Mouse (Mus musculus): ENCODE results near the gene Ssh1.
A peak's percentile ranks its signal among the peaks of the same experiment; 100 is the strongest.

Gene Ssh1

DNA sequence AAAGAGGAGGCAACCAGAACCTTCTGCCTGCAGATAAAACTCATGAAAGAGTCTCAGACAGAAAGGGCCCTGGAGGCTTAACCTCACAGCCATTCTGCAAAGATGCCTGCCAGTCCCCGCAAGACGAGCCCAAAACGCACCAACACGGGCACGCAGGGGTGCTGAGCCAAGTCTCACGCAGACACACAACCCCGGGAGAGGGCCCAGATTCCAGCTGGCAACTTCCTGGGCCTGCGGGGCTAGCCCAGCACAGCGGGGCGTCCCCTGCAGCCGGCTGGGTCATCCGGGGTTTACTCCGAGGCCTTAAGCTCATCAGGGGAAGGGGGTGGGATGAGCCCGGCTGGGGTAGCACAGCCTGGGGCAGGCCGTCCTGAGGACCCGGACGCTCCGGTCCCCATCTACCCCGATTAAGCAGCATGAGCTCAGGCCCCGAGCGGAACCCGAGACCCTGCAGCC is 635 bp downstream of the Ssh1 start:
- DNase-seq (ENCODE audit: low spot score in 2 of 2): peak in 1 of 2 experiments; percentile 35

- DNase-seq (ENCODE audit: low spot score in 2 of 2): no peak
These were observed 1.3 kb downstream of the Ssh1 start for GRCm38 (mm10) chr5:113992339-113992831.

- DNase-seq (ENCODE audit: low spot score in 2 of 2): no peak
These were observed 2.6 kb downstream of the Ssh1 start for GRCm38 (mm10) chr5:113991141-113991540.

GRCm38 (mm10) chr5:113990593-113990992 is 3.1 kb downstream of the Ssh1 start:
- DNase-seq (ENCODE audit: low spot score in 2 of 2): no peak

- DNase-seq (ENCODE audit: low spot score in 2 of 2): no peak
These were observed 4.2 kb downstream of the Ssh1 start for GRCm38 (mm10) chr5:113989437-113990024.

DNA sequence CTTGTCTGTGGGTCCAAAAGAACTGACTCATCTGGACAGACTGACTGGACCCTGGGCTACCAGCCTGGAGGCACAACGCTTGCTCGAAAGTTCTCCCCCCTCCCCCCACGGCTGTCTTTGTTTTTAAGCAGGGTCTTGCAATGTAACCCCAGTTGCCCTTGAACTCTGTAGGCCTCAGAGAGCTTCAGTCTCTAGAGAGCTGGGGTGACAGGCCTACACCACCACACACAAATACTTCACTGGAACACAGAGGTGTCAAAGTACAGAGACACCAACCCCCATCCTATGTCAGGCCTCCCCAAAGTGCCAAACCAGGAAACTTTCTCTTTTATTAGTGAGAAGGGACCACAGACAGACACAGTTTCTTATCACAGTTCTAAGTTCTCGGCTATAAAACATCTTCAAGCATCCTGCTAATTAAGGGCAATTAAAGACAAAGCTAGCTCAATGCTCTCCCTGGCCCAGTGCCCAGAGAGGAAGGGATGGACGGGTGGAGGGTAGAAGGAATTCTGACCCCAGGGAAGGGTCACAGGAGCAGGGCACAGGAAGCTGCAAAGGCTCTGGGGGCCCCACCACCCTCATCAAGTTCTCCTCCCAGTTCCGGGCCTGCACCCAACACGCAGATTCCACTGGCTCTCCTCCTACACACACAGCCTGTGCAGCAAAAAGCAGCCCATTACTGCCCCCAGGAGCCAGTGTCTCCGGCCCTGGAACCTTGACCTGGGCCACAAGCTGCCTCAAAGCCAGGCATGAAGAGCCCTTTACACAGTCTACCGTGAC is 7.3 kb downstream of the Ssh1 start:
- DNase-seq (ENCODE audit: low spot score in 2 of 2): no peak

DNA sequence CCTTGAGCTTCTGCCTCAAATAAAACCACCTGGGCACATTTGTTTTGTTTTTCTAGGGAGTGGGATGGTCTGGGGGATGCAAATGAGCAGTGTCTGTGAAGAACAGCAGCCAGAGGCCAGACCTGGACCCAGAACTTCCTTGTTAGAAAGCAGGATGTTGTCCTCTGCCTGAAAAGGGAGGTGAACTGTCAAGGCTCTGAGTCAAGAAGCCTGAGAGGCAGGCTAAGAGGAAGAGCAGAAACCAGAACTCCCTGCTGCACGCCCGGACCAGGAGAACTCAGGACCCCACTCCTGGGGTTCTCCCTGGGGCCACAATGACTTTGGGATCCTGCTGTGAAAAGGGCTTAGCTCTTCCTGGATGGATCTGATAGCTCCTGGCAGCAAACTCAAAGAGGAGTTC is 8.0 kb downstream of the Ssh1 start:
- no peak for DNase-seq (ENCODE audit: low spot score in 2 of 2)

DNA sequence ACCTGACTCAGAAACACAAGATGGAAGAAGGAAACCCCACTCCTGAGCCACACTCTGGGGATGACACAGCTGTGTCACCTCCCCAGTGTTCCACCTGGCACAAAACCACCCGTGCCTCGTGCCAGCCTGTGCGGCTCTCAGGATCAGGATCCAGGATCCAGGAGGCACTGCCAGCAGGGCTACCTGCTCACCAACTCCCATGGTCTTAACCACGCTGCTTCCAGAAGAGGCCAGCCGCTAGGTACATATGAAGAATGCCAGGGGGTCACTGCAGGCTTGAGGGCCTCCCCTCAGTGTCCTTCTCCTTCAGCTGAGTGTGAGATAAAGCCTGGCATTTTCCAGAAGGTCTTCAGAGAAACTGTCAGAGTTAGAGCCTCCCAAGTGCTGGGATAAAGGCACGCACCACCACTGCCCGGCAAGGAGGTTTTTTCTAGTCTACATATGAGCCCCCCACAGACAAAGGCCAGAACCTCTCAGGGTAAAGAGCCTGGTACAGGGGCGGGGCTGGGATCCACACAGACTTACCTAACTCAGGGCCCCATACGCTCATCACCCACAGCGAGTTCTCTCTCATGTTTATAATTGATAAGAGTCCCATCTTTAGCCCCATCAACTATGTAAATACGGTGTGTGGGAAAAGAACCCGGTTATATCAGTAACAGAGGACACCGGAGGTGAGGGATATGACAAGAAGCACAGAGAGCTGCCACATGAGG is 9.5 kb downstream of the Ssh1 start:
- no peak for DNase-seq (ENCODE audit: low spot score in 2 of 2)

DNA sequence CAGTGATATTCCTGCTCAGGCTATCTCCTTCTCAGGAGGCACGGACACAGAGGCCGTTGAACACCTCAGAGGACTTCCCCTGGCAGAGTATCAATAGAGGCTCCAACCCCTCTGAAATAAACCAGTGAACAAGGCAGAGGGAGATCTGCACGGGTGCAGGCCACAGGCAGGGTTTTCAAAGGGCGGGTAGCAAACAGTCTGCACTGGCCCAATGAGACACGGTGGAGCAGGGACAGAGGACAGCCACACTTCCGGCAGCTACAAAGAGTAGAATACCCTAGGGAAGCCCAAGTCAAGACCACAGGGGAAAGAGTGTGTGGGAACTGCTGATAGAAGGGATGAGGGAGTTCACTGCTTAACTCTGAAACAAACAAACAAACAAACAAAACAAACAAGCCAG is 10.2 kb downstream of the Ssh1 start:
- DNase-seq (ENCODE audit: low spot score in 2 of 2): no peak

DNA sequence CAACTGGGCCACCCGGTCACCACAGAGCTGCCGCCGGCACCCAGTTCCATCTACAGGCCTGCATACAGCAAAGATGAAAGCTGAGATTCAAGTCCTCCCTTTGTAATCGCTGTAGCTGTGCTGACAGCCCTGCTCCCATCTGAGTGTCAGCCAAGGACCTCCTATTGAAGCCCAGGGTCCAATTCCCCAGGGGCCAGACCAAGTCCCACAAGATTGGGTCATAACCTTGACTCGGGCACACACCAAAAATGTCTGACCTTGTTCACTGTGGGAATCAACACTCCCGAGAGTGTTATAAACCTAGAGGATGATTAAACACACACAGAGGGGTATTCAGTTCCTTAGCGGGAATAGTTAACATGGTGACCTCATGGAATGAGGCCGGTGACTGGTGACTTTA is 11.9 kb downstream of the Ssh1 start:
- no peak for DNase-seq (ENCODE audit: low spot score in 2 of 2)

DNA sequence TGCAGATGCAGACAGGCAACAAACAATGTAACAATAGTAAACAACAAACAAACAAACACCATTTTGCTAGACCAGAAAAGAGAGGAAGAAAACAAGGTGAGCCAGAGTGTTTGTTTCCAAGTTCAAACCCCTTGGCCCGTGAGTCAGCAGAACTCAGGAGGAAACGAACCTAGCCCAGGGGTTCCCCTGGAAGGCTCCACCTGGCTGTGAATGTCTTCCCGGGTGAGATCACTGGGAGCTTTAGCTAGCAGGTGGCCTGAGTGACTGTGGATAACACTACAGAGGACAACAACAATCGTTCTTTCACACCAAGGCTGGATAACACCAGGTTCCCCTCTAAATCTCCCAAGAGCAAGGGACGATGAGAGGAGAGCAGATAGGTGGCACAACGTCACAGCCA is 12.5 kb downstream of the Ssh1 start:
- no peak for DNase-seq (ENCODE audit: low spot score in 2 of 2)

DNA sequence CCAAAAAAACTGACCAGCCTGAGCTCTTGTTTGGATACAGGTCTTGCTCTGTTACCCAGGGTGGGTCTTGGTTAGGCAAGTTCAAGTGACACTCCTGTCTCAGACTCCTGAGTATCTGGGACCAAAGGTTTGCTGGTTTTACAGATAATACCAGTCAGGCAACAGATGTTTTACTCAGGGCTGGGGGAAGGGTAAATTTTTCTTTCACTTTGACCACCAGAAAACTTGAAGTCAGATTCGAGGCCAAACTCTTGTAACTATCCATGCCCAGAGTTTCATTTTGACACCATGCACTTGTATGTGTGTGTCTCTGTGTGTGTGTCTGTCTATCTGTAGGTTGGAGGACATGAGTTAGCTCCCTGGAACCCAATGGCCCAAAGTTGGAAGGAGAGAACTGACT is 13.2 kb downstream of the Ssh1 start:
- DNase-seq (ENCODE audit: low spot score in 2 of 2): no peak

DNA sequence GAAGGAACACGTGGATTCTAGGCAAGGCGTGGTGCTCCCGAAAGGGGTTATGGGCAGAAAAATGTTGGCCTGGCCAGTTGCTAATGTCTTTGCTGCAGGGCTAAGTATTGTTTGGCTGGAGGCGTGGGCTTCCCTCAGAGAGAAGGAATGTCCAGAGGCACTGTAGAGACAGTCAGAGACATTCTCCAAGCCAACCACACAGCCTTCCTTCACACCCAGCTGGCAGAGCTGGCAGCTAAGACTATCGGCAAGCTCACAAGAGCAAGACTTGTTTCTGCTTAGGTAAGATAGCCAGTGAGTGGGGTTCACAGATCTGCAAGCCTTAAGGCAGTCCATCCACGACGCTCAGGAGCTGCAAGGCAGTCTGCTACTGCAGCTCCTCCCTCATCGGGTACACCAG is 16.4 kb downstream of the Ssh1 start:
- no peak for DNase-seq (ENCODE audit: low spot score in 2 of 2)

- DNase-seq (ENCODE audit: low spot score in 2 of 2): no peak
These were observed 17.1 kb downstream of the Ssh1 start for GRCm38 (mm10) chr5:113976597-113976996.

DNA sequence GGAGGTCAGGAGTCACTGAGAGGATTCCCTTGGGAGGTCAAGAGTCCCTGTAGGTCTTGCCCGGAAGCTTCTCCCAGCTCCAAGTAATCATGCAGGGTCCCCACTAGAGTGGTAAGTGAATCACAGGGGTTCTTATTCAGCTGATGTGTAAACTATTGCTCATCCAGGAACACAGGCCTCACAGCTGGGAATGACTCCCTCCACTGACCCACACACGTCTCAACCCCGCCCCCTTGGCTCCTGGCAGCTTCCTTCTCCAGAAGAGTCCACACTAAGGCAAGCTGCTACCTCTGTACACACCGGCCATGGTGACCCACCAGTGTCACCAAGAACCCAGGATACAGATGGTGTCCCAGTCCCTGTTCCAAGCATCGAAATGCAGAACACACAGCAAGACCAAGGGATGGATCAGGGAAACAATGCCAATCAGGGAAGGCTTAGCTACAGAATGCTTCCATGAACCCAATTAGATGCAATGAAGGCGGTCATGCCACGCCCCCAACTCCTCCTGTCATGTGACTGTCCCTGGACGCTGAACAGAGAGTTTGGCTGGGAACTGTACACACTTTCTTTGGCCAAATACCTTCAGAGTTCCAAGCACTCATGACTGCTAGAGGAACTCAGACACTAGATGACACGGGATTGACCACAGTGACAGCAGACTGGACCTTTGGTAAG is 18.0 kb downstream of the Ssh1 start:
- DNase-seq (ENCODE audit: low spot score in 2 of 2): peak in 1 of 2 experiments; percentile 22

DNA sequence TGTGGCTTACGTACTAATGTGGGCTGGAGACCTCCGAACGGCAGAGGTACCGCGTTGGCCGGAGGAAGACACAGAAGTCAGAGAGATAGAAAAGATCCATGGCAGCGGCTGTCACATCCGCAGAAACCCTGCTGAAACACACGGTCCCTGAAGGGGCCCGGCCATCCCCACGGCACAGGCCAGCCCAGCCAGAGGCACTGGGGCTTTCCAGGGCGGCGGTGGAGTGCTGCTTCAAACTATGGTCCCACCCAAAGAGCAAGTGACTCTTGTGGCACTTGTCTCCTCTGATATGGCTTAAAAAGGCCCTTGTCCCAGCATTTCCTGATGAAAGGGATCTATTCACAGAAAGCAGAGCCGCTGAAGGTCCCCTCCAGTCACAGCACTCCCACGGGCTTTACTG is 19.1 kb downstream of the Ssh1 start:
- DNase-seq (ENCODE audit: low spot score in 2 of 2): no peak

- no peak for DNase-seq (ENCODE audit: low spot score in 2 of 2)
These were observed 19.9 kb downstream of the Ssh1 start for GRCm38 (mm10) chr5:113973790-113974189.

- no peak for DNase-seq (ENCODE audit: low spot score in 2 of 2)
These were observed 20.8 kb downstream of the Ssh1 start for GRCm38 (mm10) chr5:113972589-113973515.

DNA sequence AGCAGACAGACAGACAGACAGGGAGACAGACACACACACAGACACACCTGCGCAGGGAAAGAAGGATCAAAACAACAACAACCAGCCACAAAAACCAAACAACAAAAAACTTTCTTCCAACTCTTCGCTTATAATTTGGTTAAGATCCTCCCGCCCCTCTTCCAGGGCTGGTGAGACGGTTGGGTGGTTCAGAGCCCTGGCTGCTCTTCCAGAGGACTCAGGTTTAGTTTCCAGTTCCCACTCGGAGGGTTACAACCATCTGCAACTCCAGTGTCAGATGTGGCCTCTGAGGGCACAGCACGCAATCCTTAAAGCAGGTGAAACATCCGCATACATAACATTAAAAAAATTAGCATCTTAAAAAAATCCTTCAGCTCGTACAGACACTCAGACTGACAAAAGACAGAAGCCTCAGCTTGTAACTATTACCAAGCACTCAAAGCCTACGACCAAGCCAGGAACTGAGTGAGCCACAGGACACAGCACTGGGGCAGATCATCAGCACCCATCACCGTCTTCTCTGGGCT is 22.2 kb downstream of the Ssh1 start:
- DNase-seq (ENCODE audit: low spot score in 2 of 2): no peak

DNA sequence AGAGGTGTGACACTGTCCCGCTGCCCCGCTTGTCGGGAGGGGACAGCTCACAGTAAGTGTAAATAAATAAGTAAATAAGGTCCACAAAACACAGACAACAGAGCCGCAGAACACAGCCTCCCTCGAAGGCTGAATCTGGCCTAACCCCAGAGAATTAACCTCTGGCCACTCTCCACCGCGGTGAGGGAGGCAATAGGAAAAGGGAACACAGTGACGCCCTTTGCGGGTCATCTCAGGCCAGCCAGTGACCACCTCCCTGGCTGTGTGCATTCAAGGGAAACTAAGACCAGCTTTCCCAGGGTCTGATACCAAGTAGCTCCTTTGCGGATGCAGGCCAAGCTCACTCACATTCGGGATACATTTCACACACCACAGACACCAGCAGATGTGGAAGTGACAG is 25.3 kb downstream of the Ssh1 start:
- DNase-seq (ENCODE audit: low spot score in 2 of 2): no peak

Data from frontal cortex, postnatal 14 days (tissue).